Mouse (Mus musculus) G1E (cell line): ENCODE measurements around the gene Steap3.

ENCODE experiments used
- CTCF ChIP-seq: IDR thresholded peaks from 2 replicates; pipeline ENCODE4 v1.5.1; 2012; ENCODE audit warnings: low read depth, low read length, inconsistent platforms, mixed read lengths
- GATA1 ChIP-seq: IDR thresholded peaks from 2 replicates; pipeline ENCODE4 v1.6.1; 2012; ENCODE audit warnings: borderline replicate concordance, low read length, inconsistent platforms, mixed read lengths
- GATA2 ChIP-seq: IDR thresholded peaks from 2 replicates; pipeline ENCODE4 v1.6.1; 2012; ENCODE audit warnings: low read depth, low read length, inconsistent platforms, borderline replicate concordance
- POLR2AphosphoS5 ChIP-seq: IDR thresholded peaks from 2 replicates; pipeline ENCODE4 v1.6.1; 2012; ENCODE audit warnings: low read depth, low read length, inconsistent platforms; ENCODE audit not compliant: insufficient replicate concordance
- TAL1 ChIP-seq: conservative IDR thresholded peaks from 2 replicates; pipeline ENCODE4 v1.6.1; 2012; ENCODE audit warnings: low read depth, low read length, inconsistent platforms, mixed read lengths

GRCm38 (mm10) chr1:120248156-120248555, 24.3 kb downstream of the Steap3 start:
- TF ChIP-seq CTCF (no peak), TAL1 (no peak), GATA1 (no peak), POLR2AphosphoS5 (no peak), GATA2 (no peak)
